Mouse (Mus musculus) olfactory bulb, adult 2 months (tissue): ENCODE data around the gene Ryk.

ENCODE experiments used
- CTCF ChIP-seq: fragments of 200-500 bp; IDR thresholded peaks from 2 replicates; pipeline ENCODE4 v1.5.1; 2012; ENCODE audit warnings: low read depth, mild to moderate bottlenecking, low read length, moderate library complexity; ENCODE audit not compliant: insufficient read depth
- POLR2A ChIP-seq: fragments of 200-500 bp; IDR thresholded peaks from 2 replicates; pipeline ENCODE4 v1.6.1; 2012; ENCODE audit warnings: mild to moderate bottlenecking, low read depth, low read length, moderate library complexity; ENCODE audit not compliant: insufficient read depth

DNA sequence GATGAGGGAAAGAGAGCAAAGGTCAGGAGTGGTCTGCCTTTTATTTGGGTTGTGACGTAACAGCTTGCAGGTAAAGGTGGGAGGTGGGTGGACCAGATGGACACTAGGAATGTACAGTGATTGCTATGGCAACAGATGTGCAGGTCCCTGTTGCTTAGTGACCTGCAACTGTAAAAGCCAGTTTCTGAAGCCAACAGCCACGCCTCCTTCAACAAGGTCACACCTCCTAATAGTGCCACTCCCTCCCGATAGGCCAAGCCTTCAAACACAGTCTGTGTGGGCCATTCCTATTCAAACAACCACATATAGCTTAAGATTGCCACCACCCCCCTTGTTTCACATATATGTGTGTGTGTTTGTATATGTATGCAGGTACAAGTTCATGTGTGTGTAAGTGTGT lies 45.2 kb upstream of the Ryk start:
- no peak for TF ChIP-seq CTCF
- TF ChIP-seq POLR2A, result no peak
